Mouse (Mus musculus) thymus, adult 2 months (tissue): ENCODE measurements around the gene Rbfox2. TPM values are rescaled to one million over a fixed set of nuclear protein-coding genes. Genes with fewer than 3 reads are reported as not detected.
A peak's percentile ranks its signal among the peaks of the same experiment; 100 is the strongest.

Experiments
- DNase-seq: peaks from one replicate; pipeline ENCODE4 v3.0.0; 2021
- H3K27ac ChIP-seq: fragments of 200-500 bp; 2 replicates; pipeline ENCODE4 v1.5.1; 2012; ENCODE audit warnings: low read length, control low read depth; ENCODE audit not compliant: control insufficient read depth, insufficient read depth
- H3K27me3 ChIP-seq: fragments of 200-500 bp; 2 replicates; pipeline ENCODE4 v1.6.1; 2012; ENCODE audit warnings: mild to moderate bottlenecking, low read length, moderate library complexity, mixed read lengths; ENCODE audit not compliant: control insufficient read depth, insufficient read depth
- H3K36me3 ChIP-seq: fragments of 200-500 bp; 2 replicates; pipeline ENCODE4 v1.6.1; 2012; ENCODE audit warnings: mild to moderate bottlenecking, low read length, moderate library complexity; ENCODE audit not compliant: control insufficient read depth, insufficient read depth
- H3K4me1 ChIP-seq: fragments of 200-500 bp; replicated peaks from 2 replicates; pipeline ENCODE4 v1.6.1; 2012; ENCODE audit warnings: low read length; ENCODE audit not compliant: control insufficient read depth, insufficient read depth
- H3K4me3 ChIP-seq: fragments of 200-500 bp; 2 replicates; pipeline ENCODE4 v1.5.1; 2012; ENCODE audit warnings: mild to moderate bottlenecking, low read length, control low read depth, moderate library complexity; ENCODE audit not compliant: control insufficient read depth, insufficient read depth
- CTCF ChIP-seq: fragments of 200-500 bp; IDR thresholded peaks from 2 replicates; pipeline ENCODE4 v1.5.1; 2012; ENCODE audit warnings: mild to moderate bottlenecking, control low read depth, low read length, moderate library complexity, borderline replicate concordance; ENCODE audit not compliant: control insufficient read depth, poor library complexity, insufficient read depth; ENCODE audit errors: extremely low read depth
- POLR2A ChIP-seq: fragments of 200-500 bp; IDR thresholded peaks from 2 replicates; pipeline ENCODE4 v1.6.1; 2012; ENCODE audit warnings: mild to moderate bottlenecking, low read length, control low read depth, moderate library complexity; ENCODE audit not compliant: control insufficient read depth, poor library complexity, insufficient read depth; ENCODE audit errors: extremely low read depth
- WGBS: fragments of 180-500 bp; shearing (Covaris S2); methylation state at CpG from one replicate; pipeline ENCODE4 v1.1.7; 2018; 5-methylcytosine and 5-hydroxymethylcytosine counted together
- polyA plus RNA-seq: library from polyadenylated mRNA; depleted of rRNA; stranded (reverse); fragments of >200 nt; gene quantifications from 2 replicates; pipeline ENCODE4 v1.2.3, GENCODE M21; 2012

Rbfox2 gene
- polyA plus RNA-seq, 1 experiment, result 20.5 TPM

DNA sequence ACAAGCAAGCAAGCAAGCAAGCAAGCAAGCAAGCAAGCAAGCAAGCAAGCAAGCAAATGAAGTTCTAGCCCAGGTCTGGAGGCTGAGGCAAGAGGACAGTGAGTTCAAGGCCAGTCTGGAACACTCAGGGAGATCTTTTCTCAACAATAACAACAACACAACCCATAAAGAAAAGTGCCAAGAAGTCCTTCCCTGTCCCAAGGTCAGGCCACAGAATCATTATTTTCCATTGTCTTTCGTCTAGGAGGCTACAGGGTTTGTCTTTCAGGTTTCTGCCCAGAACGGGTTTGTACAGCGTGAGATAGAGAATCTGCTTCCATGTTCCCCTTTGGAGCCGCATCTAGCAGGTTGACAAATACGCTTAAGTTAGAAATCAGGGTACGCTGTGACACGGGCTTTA, 43.3 kb upstream of the Rbfox2 start:
- H3K27ac ChIP-seq, result no peak overlapping the region
- WGBS, result 96% methylated on average over 7 of the region's 7 CpGs
- no peaks in the 10 kb centered on the region for H3K4me1 ChIP-seq
- DNase-seq, result no peak
- H3K4me3 ChIP-seq, result no peak overlapping the region
- no peak for TF ChIP-seq CTCF
- TF ChIP-seq POLR2A, result no peak
- no peaks in the 10 kb centered on the region for H3K36me3 ChIP-seq
- no peaks in the 10 kb centered on the region for H3K27me3 ChIP-seq

DNA sequence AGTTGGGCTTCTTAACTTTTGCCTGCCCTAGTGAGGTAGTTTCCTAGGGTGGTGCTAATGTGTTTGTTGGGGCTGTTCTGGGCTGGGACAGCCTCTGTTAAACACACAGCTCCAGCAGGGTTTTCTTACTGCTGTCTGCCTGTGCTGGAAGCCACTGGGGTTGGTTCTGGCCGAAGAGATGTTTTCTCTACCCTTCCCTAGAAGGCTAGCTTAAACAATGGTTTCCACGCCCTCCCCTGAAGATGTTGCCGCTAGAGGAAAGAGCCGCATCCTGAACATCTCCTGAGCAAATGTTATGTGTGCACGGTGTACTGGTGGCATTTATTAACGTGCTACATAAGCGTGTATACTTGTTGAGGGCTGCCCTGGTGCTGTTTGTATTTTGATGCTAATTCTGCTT, 41.3 kb upstream of the Rbfox2 start:
- Histone ChIP-seq H3K27me3 (no peaks in the 10 kb centered on the region), H3K27ac (no peak overlapping the region), H3K4me1 (no peaks in the 10 kb centered on the region), H3K36me3 (no peaks in the 10 kb centered on the region), H3K4me3 (no peak overlapping the region)
- WGBS, result 87% methylated on average over 7 of the region's 7 CpGs
- no peak for TF ChIP-seq POLR2A
- no peak for TF ChIP-seq CTCF
- DNase-seq, result no peak

DNA sequence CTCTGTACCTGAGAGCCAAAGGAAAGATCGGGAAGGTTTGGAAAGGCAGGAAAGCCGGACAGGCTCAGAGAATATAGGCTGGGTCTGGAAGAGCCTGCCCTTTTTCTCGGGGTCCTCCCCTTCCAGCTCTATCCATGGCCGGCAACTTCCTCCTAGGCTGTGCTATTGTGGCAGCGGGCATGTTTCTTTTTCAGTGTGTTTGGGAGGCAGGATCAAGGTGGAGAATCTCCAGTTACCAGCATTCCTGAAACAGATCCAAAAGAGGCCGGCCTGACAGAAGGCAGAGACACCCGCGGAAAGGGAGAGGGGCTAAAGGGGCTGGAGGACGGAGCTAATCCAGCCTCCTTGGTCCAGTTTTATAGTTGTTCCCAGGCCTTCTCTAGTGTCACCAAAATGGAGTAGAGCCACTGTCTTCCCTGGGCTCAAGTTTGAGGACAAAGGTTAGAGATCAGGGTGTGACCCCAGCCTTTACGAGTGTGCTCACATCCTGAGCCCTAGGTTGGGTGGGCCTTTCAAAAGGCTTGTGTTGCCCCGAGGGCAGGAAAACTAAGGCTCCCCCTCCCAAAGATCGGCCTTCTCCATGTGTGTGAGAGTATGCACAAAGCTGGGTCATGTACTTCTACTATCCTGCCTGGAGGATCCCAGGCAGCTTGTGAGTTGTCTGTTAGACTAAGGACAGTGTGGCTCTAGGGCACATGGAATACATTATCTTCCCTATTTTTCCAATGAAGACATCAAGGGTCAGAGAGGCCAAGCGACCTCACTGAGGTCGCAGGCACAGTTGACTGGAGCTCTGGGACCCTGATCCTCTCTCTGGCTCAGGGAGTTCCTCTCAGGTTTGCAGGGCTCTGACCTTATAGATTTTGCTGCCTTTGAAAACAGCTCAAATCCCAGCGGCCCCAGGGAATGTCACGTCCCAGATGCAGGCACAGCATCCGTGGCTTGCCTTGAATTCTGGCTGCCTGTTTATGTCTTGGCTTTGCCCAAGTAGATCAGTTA, 37.6 kb upstream of the Rbfox2 start:
- Histone ChIP-seq H3K27me3 (no peaks in the 10 kb centered on the region; the same call in 1 of the 2 replicates), H3K4me1 (no peaks in the 10 kb centered on the region), H3K4me3 (no peak overlapping the region), H3K36me3 (no peaks in the 10 kb centered on the region), H3K27ac (no peak overlapping the region)
- no peak for DNase-seq
- TF ChIP-seq CTCF, result no peak
- no peak for TF ChIP-seq POLR2A
- 81% methylated on average over 17 of the region's 17 CpGs for WGBS

DNA sequence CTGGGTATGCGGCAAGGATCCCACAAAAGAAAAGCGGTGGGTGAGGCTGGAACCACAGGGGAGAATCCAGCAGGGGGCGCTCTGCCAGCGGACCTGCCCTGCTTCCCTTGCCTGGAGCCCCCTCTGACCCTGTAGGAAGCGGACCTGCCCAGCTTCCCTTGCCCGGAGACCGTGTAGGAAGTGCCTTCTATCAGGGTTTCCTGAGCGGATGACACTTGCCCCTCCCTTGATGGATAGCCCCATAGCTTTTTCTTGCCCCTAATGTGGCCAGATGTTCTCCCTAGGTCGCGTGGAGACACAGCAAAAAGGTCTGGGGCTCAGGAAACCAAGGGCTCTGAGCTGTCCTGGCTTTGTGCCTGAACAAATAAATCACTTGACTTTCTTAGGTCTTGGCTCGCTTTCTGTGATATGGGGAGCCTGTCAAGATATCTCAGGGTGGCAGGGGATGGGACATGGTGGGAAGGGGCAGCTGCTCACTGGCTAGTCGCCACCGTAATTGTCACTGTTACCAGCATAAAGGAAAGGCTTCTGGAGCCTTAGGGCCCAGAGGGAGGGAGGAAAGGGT, 36.8 kb upstream of the Rbfox2 start:
- TF ChIP-seq CTCF (peak; percentile 59; the same call in 1 of the 2 replicates), POLR2A (no peak)
- Histone ChIP-seq H3K36me3 (no peaks in the 10 kb centered on the region), H3K4me3 (no peak overlapping the region), H3K27me3 (no peaks in the 10 kb centered on the region; the same call in 1 of the 2 replicates), H3K27ac (no peak overlapping the region), H3K4me1 (no peaks in the 10 kb centered on the region)
- DNase-seq, result peak; percentile 42
- WGBS, result 7% methylated on average over 13 of the region's 13 CpGs

DNA sequence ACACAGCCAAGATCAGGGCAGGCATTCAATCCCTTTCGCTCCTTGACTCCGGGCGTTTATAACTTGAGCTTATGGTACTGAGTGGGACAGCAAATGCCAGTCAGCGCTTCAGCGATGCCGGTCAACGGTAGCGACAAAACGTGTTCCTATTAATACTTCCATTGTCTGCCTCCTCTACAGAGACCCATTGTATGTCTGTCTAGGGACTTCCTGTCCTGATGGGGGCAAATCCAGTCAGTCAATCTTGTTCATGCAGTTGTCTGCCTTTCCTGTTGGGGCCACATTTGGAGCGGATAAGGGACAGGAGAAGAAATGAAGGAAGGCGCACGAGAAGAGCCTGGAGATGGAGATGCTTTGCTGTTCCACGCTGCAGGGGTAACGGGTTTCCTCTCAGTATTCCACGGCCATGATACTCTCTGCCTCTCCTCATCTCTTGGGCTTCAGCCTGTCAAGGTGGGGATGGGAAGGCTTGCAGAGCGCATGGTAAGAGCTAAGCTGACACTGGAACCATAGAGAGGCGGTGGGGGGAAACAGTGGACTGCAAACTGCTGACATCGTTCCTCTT, 36.2 kb upstream of the Rbfox2 start:
- Histone ChIP-seq H3K4me1 (no peaks in the 10 kb centered on the region), H3K27me3 (no peaks in the 10 kb centered on the region; the same call in 1 of the 2 replicates), H3K4me3 (no peak overlapping the region), H3K27ac (no peak overlapping the region), H3K36me3 (no peaks in the 10 kb centered on the region)
- WGBS, result 7% methylated on average over 18 of the region's 18 CpGs
- no peak for TF ChIP-seq CTCF
- TF ChIP-seq POLR2A, result no peak
- no peak for DNase-seq

DNA sequence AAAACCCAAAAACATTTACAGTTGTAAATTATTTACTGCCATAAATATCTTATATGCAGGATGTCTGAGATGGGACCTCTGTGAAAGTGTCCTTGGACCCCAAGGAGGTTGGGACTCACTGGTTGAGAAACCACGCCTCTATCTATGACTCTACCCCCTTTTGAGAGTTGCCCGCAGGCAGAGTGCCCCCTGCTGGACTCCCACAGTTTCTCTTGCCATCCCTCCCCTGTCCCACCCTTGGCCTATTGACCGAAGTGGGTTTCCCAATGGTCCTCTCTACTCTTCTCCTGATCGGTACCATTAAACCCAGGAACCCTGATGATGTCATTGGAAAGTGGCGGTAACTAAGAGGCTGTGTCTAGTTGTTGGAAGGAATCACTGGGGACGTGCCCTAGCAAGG, 35.2 kb upstream of the Rbfox2 start:
- no peaks in the 10 kb centered on the region; the same call in 1 of the 2 replicates for H3K27me3 ChIP-seq
- no peak overlapping the region for H3K27ac ChIP-seq
- no peaks in the 10 kb centered on the region for H3K4me1 ChIP-seq
- WGBS, result 83% methylated on average over 6 of the region's 6 CpGs
- no peak for DNase-seq
- H3K36me3 ChIP-seq, result no peaks in the 10 kb centered on the region
- TF ChIP-seq POLR2A, result no peak
- no peak for TF ChIP-seq CTCF
- H3K4me3 ChIP-seq, result no peak overlapping the region
